8 mouse cellular contexts compared by ENCODE assay signal in genomic region chr11:117018410-117018809, GRCm38 (mm10).
DNase-seq lines count a peak whose midpoint lies in the region; ATAC-seq and TF ChIP-seq lines count a peak whose summit lies in the region.

No protein-coding gene starts in this region.

- 5% methylated on average over 8 of the region's 8 CpGs for WGBS in hindbrain, embryonic 16.5 days

- no peaks in the 10 kb centered on the region for H3K27me3 ChIP-seq in hindbrain, embryonic 16.5 days (replicated peaks; ENCODE audit: control insufficient read depth, insufficient read depth, low read length)
- peaks cover 51% of the 10 kb centered on the region for H3K27me3 ChIP-seq in megakaryocyte, embryonic 14.5 days (replicated peaks)

- DNase-seq in R1 (ENCODE audit: low read depth, low spot score), result peak; percentile 95
- DNase-seq in cerebellum, postnatal 14 days, result peak; percentile 92 to 95
- peak; percentile 59 for DNase-seq in gastrocnemius, adult 18-20 months (ENCODE audit: low spot score)
- peak; percentile 80 to 84 for DNase-seq in left cerebral cortex, adult 2 months (ENCODE audit: extremely low spot score in 1 of 2, low spot score in 2 of 2)
- DNase-seq in right cerebral cortex, postnatal 25 days, result peak; percentile 80

- H3K4me2 ChIP-seq in hindbrain, embryonic 16.5 days (ENCODE audit: low read length), result peak overlapping the region; percentile 38

- H3K9me3 ChIP-seq in hindbrain, embryonic 16.5 days (ENCODE audit: control insufficient read depth, low read length), result no peaks in the 10 kb centered on the region
- H3K9me3 ChIP-seq in megakaryocyte, embryonic 14.5 days, result peaks cover 17% of the 10 kb centered on the region

- intact Hi-C loops in left cerebral cortex, adult 2 months (cut with DNase I), result loop anchor here (1.0 kb wide), 1 partner anchor 100 kb away; the partner anchor contains the start of gene Mgat5b

- peak; percentile 77 for TF ChIP-seq CTCF in left cerebral cortex, adult 2 months (IDR thresholded peaks at IDR 0.05)

- H3K27ac ChIP-seq in hindbrain, embryonic 16.5 days (ENCODE audit: low read depth, low read length), result peak overlapping the region; percentile 49
- H3K27ac ChIP-seq in left cerebral cortex, adult 2 months, result peak overlapping the region; percentile 76

- peak; percentile 92 for ATAC-seq in hindbrain, embryonic 16.5 days
- ATAC-seq in erythroblast, adult 5-6 weeks (replicated peaks; ENCODE audit: low FRiP score, poor library complexity, severe bottlenecking), result no peak

- H3K4me1 ChIP-seq in hindbrain, embryonic 16.5 days (ENCODE audit: control insufficient read depth, insufficient read depth, low read depth, low read length), result peaks cover 11% of the 10 kb centered on the region
- 0 out of 2 replicates have a peak, but pooled peaks cover 4% of the 10 kb centered on the region for H3K4me1 ChIP-seq in megakaryocyte, embryonic 14.5 days

- H3K36me3 ChIP-seq in hindbrain, embryonic 16.5 days (ENCODE audit: control insufficient read depth, insufficient read depth, low read length), result no peaks in the 10 kb centered on the region
- no peaks in the 10 kb centered on the region for H3K36me3 ChIP-seq in megakaryocyte, embryonic 14.5 days (replicated peaks; ENCODE audit: low read length)

- no peak overlapping the region for H3K4me3 ChIP-seq in hindbrain, embryonic 16.5 days (ENCODE audit: low read length)
- H3K4me3 ChIP-seq in left cerebral cortex, adult 2 months, result no peak overlapping the region
- H3K4me3 ChIP-seq in megakaryocyte, embryonic 14.5 days (replicated peaks), result peak overlapping the region; percentile 51

- no peak overlapping the region for H3K9ac ChIP-seq in hindbrain, embryonic 16.5 days (ENCODE audit: low read depth, low read length)
